Mouse (Mus musculus): Measurements from ENCODE around the gene 2410131K14Rik. TPM values are rescaled to one million over a fixed set of nuclear protein-coding genes. Genes with fewer than 3 reads are reported as not detected.

2410131K14Rik gene
- total RNA-seq, 1 experiment from 2014 or later: 3.3 TPM

DNA sequence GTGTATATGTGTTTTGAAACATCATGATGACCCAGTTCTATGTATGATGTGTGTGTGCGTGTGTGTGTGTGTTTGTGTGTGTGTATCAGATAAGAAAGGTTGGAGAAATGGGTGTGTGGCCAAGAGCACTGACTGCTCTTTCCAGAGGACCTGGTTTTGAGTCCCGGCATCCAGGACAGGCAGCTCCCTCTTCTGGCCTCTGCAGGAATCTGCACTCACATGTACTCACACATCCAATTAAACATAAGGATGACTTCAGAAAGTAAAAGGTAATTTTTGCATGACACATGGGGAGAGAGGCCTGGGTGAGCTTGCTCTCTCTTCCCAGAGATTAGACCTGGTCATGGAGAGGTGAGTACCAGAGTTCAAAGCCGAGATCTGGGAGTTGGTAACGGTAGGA, 12.0 kb downstream of the 2410131K14Rik start:
- no peak for ATAC-seq (replicated peaks in 1 of 2; ENCODE audit: insufficient read depth in 1 of 2, low FRiP score in 2 of 2, low TSS enrichment in 1 of 2, low read depth in 1 of 2, poor library complexity in 2 of 2, severe bottlenecking in 2 of 2)

DNA sequence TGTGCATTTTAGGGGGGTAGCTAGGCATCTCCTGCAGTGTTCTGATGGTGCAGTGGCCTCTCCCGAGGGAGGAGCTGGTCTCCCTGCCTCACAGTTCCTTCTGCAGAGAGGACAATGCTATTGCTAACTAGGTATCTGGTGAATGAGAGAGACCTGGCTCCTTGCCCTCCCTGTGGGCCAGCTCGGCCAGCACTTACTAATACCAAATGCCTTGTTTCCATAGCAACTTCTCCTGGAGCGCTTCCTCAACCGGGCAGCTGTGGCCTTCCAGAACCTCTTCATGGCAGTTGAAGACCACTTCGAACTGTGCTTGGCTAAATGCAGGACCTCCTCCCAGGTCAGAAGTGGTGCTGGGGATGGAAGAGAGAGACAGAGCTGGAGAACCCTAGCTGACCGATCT, 14.1 kb downstream of the 2410131K14Rik start:
- ATAC-seq (replicated peaks in 1 of 2; ENCODE audit: insufficient read depth in 1 of 2, low FRiP score in 2 of 2, low TSS enrichment in 1 of 2, low read depth in 1 of 2, poor library complexity in 2 of 2, severe bottlenecking in 2 of 2): no peak

DNA sequence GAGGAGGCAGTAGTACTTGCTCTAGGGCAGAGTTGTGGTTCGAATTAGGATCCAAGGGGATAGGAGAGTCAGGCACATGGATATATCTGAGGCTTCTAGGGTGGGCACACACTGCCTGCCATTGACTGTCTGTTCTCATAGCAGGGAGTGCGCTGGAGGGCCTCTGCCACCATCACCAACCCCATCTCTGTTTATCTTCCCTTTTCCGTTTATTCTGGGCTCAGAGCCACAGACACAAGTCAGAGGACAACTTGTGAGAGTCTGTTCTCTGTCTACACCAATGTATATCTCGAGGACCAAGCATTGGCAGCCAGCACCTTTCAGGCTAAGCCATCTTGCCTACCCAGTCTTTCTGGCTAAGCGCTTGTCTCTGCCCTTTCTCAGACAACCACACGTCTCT, 14.6 kb downstream of the 2410131K14Rik start:
- peak in 1 of 2 experiments; percentile 37; a peak in 2 of 4 replicates for ATAC-seq (replicated peaks in 1 of 2; ENCODE audit: insufficient read depth in 1 of 2, low FRiP score in 2 of 2, low TSS enrichment in 1 of 2, low read depth in 1 of 2, poor library complexity in 2 of 2, severe bottlenecking in 2 of 2)

DNA sequence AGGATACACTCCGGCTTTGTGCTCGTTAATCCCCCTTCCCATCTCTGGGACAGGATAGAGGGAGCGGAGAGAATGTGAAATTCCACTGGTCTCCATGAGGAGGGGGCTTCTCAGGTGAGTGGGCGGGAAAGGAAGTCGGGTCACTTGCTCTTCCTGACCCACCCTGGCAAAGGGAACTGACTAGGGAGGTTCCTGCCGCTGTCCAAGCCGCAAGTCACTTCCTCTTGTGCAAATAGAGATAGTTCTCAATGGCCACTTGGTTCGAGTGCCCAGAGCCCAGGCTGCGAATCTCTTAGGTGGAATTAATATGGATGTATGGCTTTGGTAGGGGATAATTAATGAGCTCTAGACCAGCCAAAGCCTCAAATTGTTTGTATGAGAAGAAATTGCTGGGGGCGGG, 15.0 kb downstream of the 2410131K14Rik start:
- ATAC-seq (replicated peaks in 1 of 2; ENCODE audit: insufficient read depth in 1 of 2, low FRiP score in 2 of 2, low TSS enrichment in 1 of 2, low read depth in 1 of 2, poor library complexity in 2 of 2, severe bottlenecking in 2 of 2): peak in 1 of 2 experiments; percentile 61; a peak in 1 of 4 replicates

DNA sequence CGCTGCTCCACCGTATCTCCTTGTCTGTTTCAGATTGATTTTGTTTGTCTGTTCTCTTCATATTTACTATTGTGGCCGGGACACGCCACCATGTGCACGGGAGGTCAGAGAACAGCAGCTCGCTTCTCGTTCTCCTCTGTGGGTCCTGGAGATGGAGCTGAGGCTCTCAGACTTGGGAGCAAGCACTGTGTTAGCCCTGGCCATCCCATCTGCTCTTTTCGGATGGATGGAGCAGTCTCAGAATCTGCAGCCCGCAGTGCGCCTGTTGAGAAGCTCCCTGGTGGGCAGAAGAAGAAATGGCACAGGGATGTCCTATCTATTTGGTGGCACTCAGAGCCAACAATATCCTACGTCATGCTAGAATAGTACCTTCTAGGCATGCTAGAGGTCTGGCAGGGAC, 15.6 kb downstream of the 2410131K14Rik start:
- ATAC-seq (replicated peaks in 1 of 2; ENCODE audit: insufficient read depth in 1 of 2, low FRiP score in 2 of 2, low TSS enrichment in 1 of 2, low read depth in 1 of 2, poor library complexity in 2 of 2, severe bottlenecking in 2 of 2): no peak

DNA sequence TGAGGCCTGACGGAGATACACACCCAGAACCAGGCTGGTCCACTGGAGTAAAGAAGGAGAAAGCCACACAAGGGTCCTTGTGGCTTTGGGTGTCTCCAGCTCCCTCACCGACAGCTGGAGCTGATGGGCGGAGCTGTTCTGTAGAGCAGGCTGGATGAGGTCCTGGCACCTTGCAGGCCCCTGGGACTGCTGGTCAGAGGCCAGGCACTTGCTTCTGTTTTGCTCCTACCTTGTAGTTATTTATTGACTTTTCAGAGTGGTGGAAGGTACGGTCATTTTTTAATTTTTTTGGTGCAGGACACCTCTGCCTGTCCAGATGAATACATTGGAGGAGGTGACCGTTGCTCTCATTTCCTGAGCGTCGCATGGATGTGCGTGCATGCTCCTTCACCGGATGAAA, 16.2 kb downstream of the 2410131K14Rik start:
- ATAC-seq (replicated peaks in 1 of 2; ENCODE audit: insufficient read depth in 1 of 2, low FRiP score in 2 of 2, low TSS enrichment in 1 of 2, low read depth in 1 of 2, poor library complexity in 2 of 2, severe bottlenecking in 2 of 2): no peak

DNA sequence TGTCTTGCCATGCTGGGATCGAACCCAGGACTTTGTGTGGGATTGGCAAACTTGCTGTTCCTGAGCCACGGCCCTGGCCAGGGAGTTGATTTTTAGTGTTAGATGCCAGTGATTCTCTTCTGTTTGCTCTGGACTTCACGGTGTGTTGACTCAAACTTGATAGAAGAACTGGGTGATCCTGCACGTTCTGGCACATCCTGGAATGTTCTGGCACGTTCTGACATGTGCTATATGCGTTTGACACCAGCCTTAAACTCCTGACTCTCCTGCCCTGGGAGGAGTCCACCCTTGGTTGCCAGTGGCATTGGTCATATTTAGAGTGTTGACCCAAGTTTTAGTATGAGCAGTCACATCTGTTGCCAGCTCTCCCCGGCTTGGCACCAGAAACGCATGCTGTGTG, 17.4 kb downstream of the 2410131K14Rik start:
- ATAC-seq (replicated peaks in 1 of 2; ENCODE audit: insufficient read depth in 1 of 2, low FRiP score in 2 of 2, low TSS enrichment in 1 of 2, low read depth in 1 of 2, poor library complexity in 2 of 2, severe bottlenecking in 2 of 2): no peak

DNA sequence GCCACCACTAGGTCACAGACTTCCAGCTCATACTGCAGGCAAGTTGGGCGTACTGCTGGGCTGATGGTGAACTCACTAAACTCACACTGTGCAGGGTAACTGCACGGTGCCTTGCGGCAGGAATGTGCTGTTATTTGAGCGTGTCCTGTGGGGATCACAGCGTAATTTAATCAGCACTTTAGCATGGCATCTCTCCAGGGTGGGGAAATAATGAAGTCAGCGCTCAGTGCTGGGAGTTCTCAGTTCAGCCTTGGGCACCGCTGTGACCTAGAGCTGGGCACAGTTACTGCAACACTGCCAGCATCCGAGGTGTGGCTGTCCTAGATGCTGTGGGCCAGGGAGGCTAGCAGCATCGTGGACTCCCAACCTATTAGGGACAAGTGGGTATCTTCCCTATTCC, 19.3 kb downstream of the 2410131K14Rik start:
- ATAC-seq (replicated peaks in 1 of 2; ENCODE audit: insufficient read depth in 1 of 2, low FRiP score in 2 of 2, low TSS enrichment in 1 of 2, low read depth in 1 of 2, poor library complexity in 2 of 2, severe bottlenecking in 2 of 2): no peak

DNA sequence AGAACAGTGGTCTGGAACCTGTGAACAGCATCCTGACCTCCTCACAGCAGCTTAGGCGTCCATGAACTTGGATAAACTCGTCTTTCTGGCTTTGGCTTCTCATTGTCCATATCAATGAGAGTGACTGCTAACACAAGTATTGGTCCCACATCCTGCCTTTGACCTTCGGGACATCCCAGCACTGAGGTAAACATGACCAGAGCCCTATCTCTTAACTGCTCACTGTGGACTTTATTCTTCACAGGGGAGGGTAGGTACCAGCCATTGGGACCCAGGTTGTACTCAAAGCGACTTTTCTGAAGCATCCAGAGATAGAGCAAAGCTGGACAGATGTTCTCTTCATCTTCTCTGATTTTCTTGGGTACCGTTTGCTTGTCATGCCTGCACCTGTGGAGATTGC, 20.3 kb downstream of the 2410131K14Rik start:
- ATAC-seq (replicated peaks in 1 of 2; ENCODE audit: insufficient read depth in 1 of 2, low FRiP score in 2 of 2, low TSS enrichment in 1 of 2, low read depth in 1 of 2, poor library complexity in 2 of 2, severe bottlenecking in 2 of 2): no peak

DNA sequence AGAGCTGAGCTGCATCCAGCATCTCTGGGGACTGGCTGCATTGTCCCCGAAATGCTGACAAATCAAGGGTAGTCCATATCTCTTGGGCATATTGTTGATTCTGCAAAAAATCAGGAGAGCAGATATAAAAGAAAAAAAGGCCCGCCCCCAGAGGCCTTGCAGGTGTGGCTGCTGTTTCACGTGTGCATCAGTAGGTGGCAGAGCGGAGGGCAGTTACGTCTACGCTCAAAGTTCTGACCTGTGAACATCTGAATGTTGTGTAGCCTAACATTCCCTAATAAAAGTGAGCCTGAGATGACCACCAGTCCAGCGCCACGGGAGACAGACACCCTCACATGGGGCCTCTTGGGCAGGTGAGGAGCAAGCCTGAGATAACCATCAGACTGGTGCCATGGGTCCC, 21.3 kb downstream of the 2410131K14Rik start:
- no peak for ATAC-seq (replicated peaks in 1 of 2; ENCODE audit: insufficient read depth in 1 of 2, low FRiP score in 2 of 2, low TSS enrichment in 1 of 2, low read depth in 1 of 2, poor library complexity in 2 of 2, severe bottlenecking in 2 of 2)

DNA sequence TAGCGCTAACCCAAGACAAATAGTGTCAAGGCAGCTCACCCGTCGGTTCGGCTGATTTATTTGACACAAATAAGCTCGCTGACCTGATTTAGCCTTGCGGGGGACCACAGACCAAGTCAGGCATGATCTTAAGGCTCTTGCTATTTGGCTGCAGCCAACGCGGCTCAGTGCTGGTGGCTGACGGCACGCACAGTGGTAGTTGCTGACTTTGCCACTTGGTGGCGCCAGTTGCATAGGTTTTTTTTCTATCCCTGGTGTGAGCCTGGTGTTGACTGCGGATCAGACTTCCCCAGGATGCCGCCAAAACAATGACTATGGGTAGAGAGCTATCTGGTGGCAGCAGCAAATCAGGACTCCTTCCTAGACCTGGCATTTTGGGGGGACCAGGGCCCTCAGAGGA, 24.0 kb downstream of the 2410131K14Rik start:
- ATAC-seq (replicated peaks in 1 of 2; ENCODE audit: insufficient read depth in 1 of 2, low FRiP score in 2 of 2, low TSS enrichment in 1 of 2, low read depth in 1 of 2, poor library complexity in 2 of 2, severe bottlenecking in 2 of 2): peak; percentile 76

DNA sequence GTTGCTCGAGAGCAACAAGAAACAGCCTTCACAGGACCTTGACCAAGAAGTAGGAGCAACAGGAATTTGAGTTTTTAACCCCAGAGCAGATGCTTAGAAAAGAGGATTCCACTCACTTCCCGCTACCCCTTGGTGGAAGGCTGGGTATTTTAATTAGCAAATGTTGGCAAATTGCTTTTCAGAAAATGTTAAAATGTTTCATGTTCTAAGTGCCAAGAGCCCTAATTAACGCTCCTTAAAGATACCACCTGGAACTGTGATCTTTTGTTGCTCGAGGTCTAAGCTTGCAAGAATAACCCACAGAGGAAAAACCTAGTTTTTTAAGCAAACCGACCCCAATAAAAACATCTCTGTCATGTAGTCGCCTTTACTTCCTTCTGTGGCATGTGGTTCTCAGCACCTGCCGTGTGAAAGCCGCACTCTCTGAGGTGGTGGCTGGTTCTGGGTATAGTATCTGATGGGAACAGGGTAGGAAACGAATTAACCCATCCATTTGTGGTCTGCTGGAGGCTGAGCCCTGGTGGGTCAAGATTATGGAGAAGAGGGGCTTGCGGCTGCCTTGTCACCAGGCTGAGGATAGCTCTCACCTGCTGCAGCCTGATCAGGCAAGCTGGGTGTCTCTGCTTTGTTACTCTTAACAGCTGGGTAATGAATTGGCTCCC, 26.6 kb downstream of the 2410131K14Rik start:
- peak; percentile 52 to 77 for ATAC-seq (replicated peaks in 1 of 2; ENCODE audit: insufficient read depth in 1 of 2, low FRiP score in 2 of 2, low TSS enrichment in 1 of 2, low read depth in 1 of 2, poor library complexity in 2 of 2, severe bottlenecking in 2 of 2)

DNA sequence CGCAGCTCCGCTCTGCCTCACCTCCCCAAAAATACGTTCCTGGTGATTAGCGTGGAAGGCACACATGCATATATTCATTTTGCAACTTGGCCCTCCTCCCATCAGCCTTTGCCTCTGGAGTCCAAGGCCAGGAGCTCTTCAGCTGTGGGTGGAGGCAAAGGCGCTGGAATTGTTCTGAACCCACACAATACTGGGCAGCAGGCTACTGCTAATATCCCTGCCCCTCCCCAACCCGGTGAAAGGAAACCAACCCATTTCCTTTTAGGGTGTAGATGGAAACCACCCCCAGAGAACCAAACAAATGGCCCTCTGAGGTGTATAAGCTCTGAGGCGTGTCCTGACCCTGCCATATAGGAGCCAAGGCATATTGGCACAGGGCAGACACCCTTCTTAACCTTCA, 28.4 kb downstream of the 2410131K14Rik start:
- ATAC-seq (replicated peaks in 1 of 2; ENCODE audit: insufficient read depth in 1 of 2, low FRiP score in 2 of 2, low TSS enrichment in 1 of 2, low read depth in 1 of 2, poor library complexity in 2 of 2, severe bottlenecking in 2 of 2): 0 out of 4 replicates have a peak, but pooled peaks of 1 of the 2 experiments have one; percentile 9

DNA sequence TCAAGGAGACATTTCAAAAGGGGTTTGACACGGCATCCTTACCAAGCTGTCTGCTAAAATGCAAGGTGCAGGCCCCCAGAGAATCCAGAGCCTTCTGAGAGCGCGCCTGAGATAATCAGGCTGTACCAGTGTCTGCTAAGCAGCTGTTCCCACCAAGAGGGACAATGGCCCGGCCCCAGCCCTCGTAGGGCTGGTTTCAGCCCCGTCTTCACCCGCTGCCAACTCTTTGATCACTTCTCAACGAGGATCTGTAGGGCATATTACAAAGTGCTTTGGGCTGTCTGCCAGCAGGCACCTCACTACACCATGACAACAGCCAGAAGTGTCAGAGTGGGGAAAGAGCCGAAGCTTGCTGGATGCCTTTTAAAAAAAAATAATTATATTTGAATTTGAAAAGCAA, 29.5 kb downstream of the 2410131K14Rik start:
- no peak for ATAC-seq (replicated peaks in 1 of 2; ENCODE audit: insufficient read depth in 1 of 2, low FRiP score in 2 of 2, low TSS enrichment in 1 of 2, low read depth in 1 of 2, poor library complexity in 2 of 2, severe bottlenecking in 2 of 2)

DNA sequence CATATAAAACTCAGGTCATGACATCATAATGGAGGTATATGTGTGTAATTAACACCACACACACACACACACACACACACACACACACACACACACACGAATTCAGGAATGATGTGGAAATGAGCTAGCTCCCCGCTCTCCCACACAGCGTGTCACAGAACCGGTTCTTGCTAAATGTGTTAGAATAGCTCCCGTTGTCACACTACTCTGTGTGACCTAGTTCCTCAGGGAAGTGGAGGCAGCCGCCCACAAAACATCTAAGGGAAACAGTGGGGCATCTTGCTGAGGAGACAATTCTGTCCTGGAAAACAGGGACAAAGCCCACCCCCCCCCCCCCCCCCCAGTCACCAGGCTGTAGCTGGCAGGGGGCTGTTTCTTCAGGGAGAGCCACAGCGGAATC, 31.3 kb downstream of the 2410131K14Rik start:
- ATAC-seq (replicated peaks in 1 of 2; ENCODE audit: insufficient read depth in 1 of 2, low FRiP score in 2 of 2, low TSS enrichment in 1 of 2, low read depth in 1 of 2, poor library complexity in 2 of 2, severe bottlenecking in 2 of 2): no peak

DNA sequence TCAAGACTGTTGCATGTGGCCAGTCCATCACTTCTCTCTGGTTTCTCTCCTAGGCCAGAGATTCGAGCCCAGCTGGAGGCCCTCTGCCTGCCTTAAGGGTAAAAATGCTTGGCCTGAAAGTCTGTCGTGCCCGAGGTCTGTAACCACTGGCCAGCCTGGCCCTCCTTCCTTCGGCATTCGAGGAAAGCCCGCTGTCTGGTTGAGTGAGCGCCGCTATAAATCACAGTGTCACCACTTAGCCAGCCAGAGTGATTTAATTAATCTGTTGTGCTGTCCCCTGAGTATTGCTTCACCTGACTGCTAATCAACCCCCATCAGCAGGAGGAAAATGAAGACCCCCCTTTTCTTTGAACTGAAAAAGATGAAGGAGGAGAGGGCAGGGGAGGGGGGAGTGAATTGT, 31.7 kb downstream of the 2410131K14Rik start:
- no peak for ATAC-seq (replicated peaks in 1 of 2; ENCODE audit: insufficient read depth in 1 of 2, low FRiP score in 2 of 2, low TSS enrichment in 1 of 2, low read depth in 1 of 2, poor library complexity in 2 of 2, severe bottlenecking in 2 of 2)

DNA sequence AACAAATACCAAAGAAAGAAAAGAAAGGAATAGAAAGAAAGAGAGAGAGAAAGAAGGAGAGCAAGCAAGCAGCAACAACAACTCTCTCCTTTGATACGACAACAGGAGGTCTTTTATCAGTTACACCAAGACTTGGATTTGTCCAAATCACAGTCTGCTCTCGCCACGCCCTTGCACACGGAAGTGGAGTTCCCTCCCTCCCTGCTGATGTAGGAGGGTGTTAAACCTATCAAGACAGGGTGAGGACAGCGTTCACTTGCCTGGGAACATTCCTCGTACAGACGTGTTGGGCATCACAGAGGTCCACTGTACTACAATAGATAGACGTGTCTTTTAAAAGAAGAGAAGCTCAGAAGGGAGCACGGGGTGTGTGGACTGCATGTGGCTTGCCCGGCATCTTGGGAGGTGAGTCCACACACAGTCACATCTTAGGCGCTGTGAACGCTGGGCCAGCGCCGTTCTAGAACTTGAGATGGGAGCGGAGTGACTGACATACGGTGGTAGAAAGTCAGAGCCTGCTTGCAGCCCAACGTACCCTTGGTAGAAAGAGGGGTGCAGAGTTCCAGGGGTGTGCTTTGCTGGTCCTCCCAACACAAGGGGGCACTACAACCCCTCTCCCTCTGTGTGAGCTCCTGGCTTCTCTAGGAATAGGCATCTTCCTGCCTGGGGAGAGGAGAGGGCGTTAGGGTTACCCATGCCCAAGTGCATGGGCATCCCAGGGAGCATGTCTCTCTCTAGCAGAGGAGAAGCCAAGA, 32.9 kb downstream of the 2410131K14Rik start:
- no peak for ATAC-seq (replicated peaks in 1 of 2; ENCODE audit: insufficient read depth in 1 of 2, low FRiP score in 2 of 2, low TSS enrichment in 1 of 2, low read depth in 1 of 2, poor library complexity in 2 of 2, severe bottlenecking in 2 of 2)

DNA sequence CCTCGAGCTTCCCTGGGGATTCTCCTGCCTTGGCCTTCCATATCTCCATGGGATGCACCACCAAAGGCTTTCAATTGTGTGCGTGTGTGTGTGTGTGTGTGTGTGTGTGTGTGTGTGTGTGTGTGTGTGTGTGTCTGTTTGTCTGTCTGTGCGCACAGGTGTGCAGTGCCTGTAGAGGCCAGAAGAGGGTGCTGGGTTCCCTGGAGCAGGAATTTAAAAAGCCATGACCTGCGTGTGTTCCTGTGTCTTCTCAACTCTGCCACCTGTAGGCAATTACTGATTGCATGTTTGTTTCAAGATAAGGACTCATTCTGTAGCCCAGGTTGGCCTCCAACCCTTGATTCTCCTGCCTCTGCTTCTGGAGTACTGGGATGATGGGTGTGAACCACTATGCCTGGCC, 46.4 kb downstream of the 2410131K14Rik start:
- no peak for ATAC-seq (replicated peaks in 1 of 2; ENCODE audit: insufficient read depth in 1 of 2, low FRiP score in 2 of 2, low TSS enrichment in 1 of 2, low read depth in 1 of 2, poor library complexity in 2 of 2, severe bottlenecking in 2 of 2)

DNA sequence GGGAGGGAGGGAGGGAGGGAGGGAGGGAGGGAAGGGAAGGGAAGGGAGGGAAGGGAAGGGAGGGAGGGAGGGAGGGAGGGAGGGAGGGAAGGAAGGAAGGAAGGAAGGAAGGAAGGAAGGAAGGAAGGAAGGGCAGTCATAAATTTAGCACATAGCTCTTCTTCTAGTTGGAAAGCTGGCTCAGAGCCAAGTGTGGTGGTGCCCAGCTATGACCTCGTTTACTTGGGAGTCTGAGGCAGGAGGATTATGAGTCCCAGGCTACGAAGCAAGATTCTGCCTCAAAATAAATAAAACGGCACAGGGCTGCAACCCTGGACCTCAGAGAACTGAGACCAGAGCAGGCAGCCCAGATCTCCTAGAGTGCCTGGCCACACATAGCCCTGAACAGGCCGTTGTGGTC, 47.4 kb downstream of the 2410131K14Rik start:
- no peak for ATAC-seq (replicated peaks in 1 of 2; ENCODE audit: insufficient read depth in 1 of 2, low FRiP score in 2 of 2, low TSS enrichment in 1 of 2, low read depth in 1 of 2, poor library complexity in 2 of 2, severe bottlenecking in 2 of 2)
